Mouse (Mus musculus): Measurements from ENCODE around the gene Trmt2a.
"Not testable (repeated sequence)": the region's sequence is repeated elsewhere in the genome, so short reads cannot be mapped to it uniquely, and the experiment has no call there.

DNA sequence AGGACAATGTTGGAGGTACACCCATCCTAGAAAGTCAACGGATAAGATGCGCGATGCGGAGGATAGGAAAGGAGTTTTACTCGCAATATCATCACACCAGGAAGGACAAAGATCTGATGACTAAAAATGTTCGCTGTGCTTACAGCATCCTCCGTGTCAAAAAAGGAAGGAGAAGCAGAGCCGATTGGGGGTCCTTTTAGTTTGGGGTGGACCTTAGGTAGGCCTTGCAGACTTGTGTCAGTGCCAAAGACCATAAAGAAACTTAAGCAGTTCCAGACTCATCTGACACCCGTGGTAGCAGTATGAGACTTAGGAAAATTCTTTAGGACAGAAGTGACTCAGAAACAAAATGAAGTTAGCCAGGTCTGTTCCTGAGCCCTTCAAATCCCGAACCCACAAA lies 41.1 kb downstream of the Trmt2a start:
- TF ChIP-seq CTCF (IDR thresholded peaks at IDR 0.05; ENCODE audit: low read depth, low read length); GATA1 (IDR thresholded peaks at IDR 0.05; ENCODE audit: borderline replicate concordance, low read length); GATA2 (IDR thresholded peaks at IDR 0.05; ENCODE audit: borderline replicate concordance, low read depth, low read length); TAL1 (conservative IDR thresholded peaks at IDR 0.05; ENCODE audit: low read depth, low read length): not testable (repeated sequence)

All from G1E (cell line).